13 mouse cellular contexts compared by ENCODE assay signal in genomic region chr14:121280601-121281335, GRCm38 (mm10).
DNase-seq lines count a peak whose midpoint lies in the region; ATAC-seq lines count a peak whose summit lies in the region.
"Had no signal": no experiment of that assay in that cellular context is flagged by ENCODE, and none has a peak within 500 bp of the region (broad histone marks: within the 10 kb centered on the region; RNA-seq: fewer than 3 reads in every experiment).

No protein-coding gene starts in this region.

- peaks cover 12% of the 10 kb centered on the region for H3K4me1 ChIP-seq in heart, embryonic 12.5 days (replicated peaks)
- H3K4me1 ChIP-seq: forebrain, embryonic 10.5 days had no signal

- no peak for ATAC-seq in heart, embryonic 12.5 days (ENCODE audit: insufficient number of reproducible peaks, low FRiP score)

- H3K27me3 ChIP-seq in heart, embryonic 12.5 days (replicated peaks) = no peaks in the 10 kb centered on the region
- H3K27me3 ChIP-seq: CH12.LX had no signal

- H3K9ac ChIP-seq in heart, embryonic 12.5 days = no peak overlapping the region; the same call in 1 of the 2 replicates

- peak overlapping the region; percentile 29 for H3K27ac ChIP-seq in heart, embryonic 12.5 days (ENCODE audit: poor library complexity, severe bottlenecking)
- H3K27ac ChIP-seq: forebrain, embryonic 10.5 days; kidney, postnatal 0 days had no signal

- no peak for DNase-seq in heart, adult 8-10 months (ENCODE audit: low spot score)
- peak; percentile 33 for DNase-seq in ovary, adult 18-20 months (ENCODE audit: low spot score)
- no peak for DNase-seq in ovary, postnatal 14 days (ENCODE audit: low spot score)
- DNase-seq in heart, postnatal 10 days = peak; percentile 39 to 60
- peak; percentile 26 for DNase-seq in skeletal muscle tissue, adult 2 months (ENCODE audit: low read depth, low spot score)
- no peak for DNase-seq in layer of hippocampus, postnatal 14 days (ENCODE audit: low spot score in 2 of 2)
- no peak for DNase-seq in thymus, postnatal 0 days (ENCODE audit: low spot score)
- DNase-seq: embryo, embryonic 11 days; lung, adult 18-20 months had no signal

- H3K36me3 ChIP-seq in heart, embryonic 12.5 days = peaks cover 87% of the 10 kb centered on the region

- H3K9me3 ChIP-seq in heart, embryonic 12.5 days (replicated peaks) = no peaks in the 10 kb centered on the region
- H3K9me3 ChIP-seq: forebrain, embryonic 10.5 days had no signal

- WGBS in heart, embryonic 12.5 days = 73% methylated on average over 16 of the region's 16 CpGs

- H3K4me2 ChIP-seq in heart, embryonic 12.5 days = no peak overlapping the region

- no peak overlapping the region for H3K4me3 ChIP-seq in heart, embryonic 12.5 days
- H3K4me3 ChIP-seq: forebrain, embryonic 10.5 days had no signal

- intact Hi-C loops in heart, postnatal 10 days (cut with DNase I) = no loop called here

Comparison
In these comparisons a context has a peak if more than half of its experiments do, and no peak if none do; other contexts are left out.
1. DNase-seq: peak in ovary, adult 18-20 months (single experiment), heart, postnatal 10 days (2 of 2) and skeletal muscle tissue, adult 2 months (single experiment); none in heart, adult 8-10 months (single experiment), ovary, postnatal 14 days (single experiment), layer of hippocampus, postnatal 14 days (0 of 2) and thymus, postnatal 0 days (single experiment).